Mouse (Mus musculus): Measurements from ENCODE around the gene Exoc6.

DNA sequence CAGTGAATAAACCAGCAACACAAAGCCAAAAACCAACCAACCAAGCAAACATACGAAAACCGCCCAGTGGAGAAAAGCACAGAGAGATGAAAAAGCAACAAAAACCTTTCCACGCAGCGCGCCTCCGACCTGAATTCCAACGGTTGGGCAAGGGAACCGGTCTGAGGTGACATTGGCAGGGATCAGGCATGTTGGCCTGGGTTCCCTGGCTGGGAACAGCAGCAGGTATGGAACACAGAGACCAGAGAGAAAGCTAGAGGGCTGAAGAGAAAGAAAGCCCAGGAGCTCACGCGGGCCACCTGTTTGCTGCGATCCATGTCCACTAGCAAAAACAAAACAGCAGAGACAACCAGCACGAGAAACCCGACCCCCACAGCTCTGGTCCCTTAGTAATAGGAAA is 144.9 kb downstream of the Exoc6 start:
- TF ChIP-seq POLR2A (IDR thresholded peaks at IDR 0.05; ENCODE audit: insufficient read length, low read depth) (no peak), MAX (IDR thresholded peaks at IDR 0.05; ENCODE audit: low read depth) (no peak), MYOG (IDR thresholded peaks at IDR 0.05; ENCODE audit: control insufficient read depth in 1 of 3, insufficient read depth in 1 of 3, insufficient read length in 2 of 3, low read depth in 2 of 3) (no peak), POLR2AphosphoS2 (IDR thresholded peaks at IDR 0.05; ENCODE audit: insufficient read length, low read depth) (no peak), TCF12 (IDR thresholded peaks at IDR 0.05; ENCODE audit: insufficient read depth, poor library complexity, severe bottlenecking) (no peak), USF1 (IDR thresholded peaks at IDR 0.05; ENCODE audit: low read depth) (no peak), E2F4 (IDR thresholded peaks at IDR 0.05; ENCODE audit: insufficient read depth) (no peak), CEBPB (IDR thresholded peaks at IDR 0.05; ENCODE audit: insufficient read depth, poor library complexity, severe bottlenecking) (no peak), REST (IDR thresholded peaks at IDR 0.05; ENCODE audit: insufficient read depth, insufficient read length) (no peak), MYOD1 (IDR thresholded peaks at IDR 0.05; ENCODE audit: control insufficient read depth in 1 of 3, insufficient read length in 2 of 3, low read depth in 2 of 3) (no peak), SRF (IDR thresholded peaks at IDR 0.05; ENCODE audit: control insufficient read depth, insufficient read length, low read depth) (no peak), TCF3 (IDR thresholded peaks at IDR 0.05; ENCODE audit: insufficient read length, low read depth) (no peak)

Measured in myocyte (in vitro differentiated cells).